Mouse (Mus musculus): ENCODE data around the gene Hoxa5. TPM values are rescaled to one million over a fixed set of nuclear protein-coding genes. Genes with fewer than 3 reads are reported as not detected.

Gene Hoxa5
- polyA plus RNA-seq, 1 experiment from 2014 or later = not detected

DNA sequence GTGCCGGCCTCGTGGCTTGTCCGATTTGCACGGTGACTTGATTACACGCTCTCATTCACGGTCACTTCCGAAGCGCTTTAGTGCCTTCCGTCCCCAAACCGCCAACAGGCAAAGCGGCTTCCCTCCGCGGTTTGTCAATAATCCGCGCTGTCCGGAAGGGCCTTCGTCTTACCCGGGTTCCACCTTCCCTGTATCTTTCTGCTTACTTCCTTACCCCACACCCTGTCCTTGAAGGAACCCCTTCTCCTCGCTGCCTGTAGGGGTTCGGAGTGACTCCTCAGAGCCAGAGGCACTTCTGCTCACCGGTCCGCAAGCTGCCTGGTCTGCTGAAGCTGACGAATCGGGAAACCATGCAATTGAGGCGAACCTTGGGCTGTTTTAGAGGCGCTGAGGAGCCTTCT, 42.0 kb upstream of the Hoxa5 start:
- no peak overlapping the region for H3K4me3 ChIP-seq
- H3K9me3 ChIP-seq (replicated peaks) = no peaks in the 10 kb centered on the region
- WGBS = under 1% methylated on average over 26 of the region's 26 CpGs
- no peak overlapping the region for H3K27ac ChIP-seq (replicated peaks)
- no peaks in the 10 kb centered on the region for H3K36me3 ChIP-seq
- no peak for DNase-seq (ENCODE audit: low spot score)
- peaks cover 100% of the 10 kb centered on the region for H3K27me3 ChIP-seq (ENCODE audit: low read depth, poor library complexity, severe bottlenecking)
- H3K4me1 ChIP-seq = peaks cover 6% of the 10 kb centered on the region

DNA sequence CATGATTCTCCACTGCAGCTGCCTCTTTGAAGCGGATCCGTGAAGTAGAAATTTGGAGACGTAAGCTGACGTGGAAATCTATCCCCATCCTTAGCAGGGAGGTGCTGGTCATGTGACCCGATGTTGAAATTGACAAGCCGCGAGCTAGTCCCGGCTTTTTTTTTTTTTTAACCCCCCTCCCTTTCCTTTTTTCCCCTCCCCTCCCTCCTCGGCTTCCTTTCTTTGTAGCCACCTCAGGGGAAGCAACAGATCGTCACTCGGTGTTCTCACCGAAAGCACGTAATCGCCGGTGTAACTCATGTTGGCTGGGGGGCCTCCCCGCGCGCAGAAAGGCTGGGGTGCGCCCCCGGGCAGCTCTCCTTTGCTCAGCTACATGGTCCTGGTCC, 41.4 kb upstream of the Hoxa5 start, which contains the start of gene Hoxa11:
Hoxa11 (minus strand) TSS at position 54 of the 386 bp plus-strand sequence.
- H3K4me3 ChIP-seq = no peak within 1 kb of the TSS
- 2% methylated on average over 20 of the region's 20 CpGs for WGBS
- H3K27ac ChIP-seq (replicated peaks) = no peak within 1 kb of the TSS
- no peak for DNase-seq (ENCODE audit: low spot score)
- no peaks in the 10 kb centered on the region for H3K9me3 ChIP-seq (replicated peaks)
- H3K36me3 ChIP-seq = no peaks in the 10 kb centered on the region
- H3K4me1 ChIP-seq = peaks cover 6% of the 10 kb centered on the region
- H3K27me3 ChIP-seq (ENCODE audit: low read depth, poor library complexity, severe bottlenecking) = peaks cover 100% of the 10 kb centered on the region

DNA sequence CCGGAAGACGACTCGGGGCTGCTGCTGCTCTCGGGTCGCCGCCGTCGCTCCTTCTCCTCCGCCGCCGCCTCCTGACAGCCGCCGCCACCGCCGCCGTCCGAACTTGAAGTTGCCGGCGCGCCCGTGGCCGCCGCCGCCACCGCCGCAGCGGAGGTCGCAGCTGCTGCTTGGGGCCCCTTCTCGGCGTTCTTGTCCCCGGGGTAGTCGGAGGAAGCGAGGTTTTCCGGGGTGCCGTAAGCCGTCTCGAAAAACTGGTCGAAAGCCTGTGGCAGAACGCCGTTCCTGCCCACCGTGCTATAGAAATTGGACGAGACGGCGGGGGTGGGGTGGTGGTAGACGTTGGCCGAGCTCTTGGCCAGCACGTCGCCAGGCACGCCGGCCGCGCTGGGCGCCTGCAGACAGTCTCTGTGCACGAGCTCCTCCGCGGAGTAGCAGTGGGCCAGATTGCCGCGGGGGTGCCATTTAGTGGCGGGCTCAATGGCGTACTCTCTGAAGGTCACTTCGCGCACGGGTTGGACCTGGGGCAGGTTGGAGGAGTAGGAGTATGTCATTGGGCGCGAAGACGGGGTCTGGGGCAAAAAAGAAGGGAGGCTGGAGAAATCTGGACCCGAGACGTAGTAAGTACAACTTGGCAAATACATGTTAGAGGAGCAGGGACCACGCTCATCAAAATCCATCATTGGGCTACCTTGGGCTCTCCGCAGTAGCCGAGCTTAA, 40.8 kb upstream of the Hoxa5 start:
- Histone ChIP-seq H3K9me3 (replicated peaks) (no peaks in the 10 kb centered on the region), H3K27me3 (ENCODE audit: low read depth, poor library complexity, severe bottlenecking) (peaks cover 100% of the 10 kb centered on the region), H3K36me3 (no peaks in the 10 kb centered on the region), H3K4me3 (no peak overlapping the region), H3K4me1 (peaks cover 6% of the 10 kb centered on the region), H3K27ac (replicated peaks) (no peak overlapping the region)
- WGBS = under 1% methylated on average over 71 of the region's 71 CpGs
- no peak for DNase-seq (ENCODE audit: low spot score)

DNA sequence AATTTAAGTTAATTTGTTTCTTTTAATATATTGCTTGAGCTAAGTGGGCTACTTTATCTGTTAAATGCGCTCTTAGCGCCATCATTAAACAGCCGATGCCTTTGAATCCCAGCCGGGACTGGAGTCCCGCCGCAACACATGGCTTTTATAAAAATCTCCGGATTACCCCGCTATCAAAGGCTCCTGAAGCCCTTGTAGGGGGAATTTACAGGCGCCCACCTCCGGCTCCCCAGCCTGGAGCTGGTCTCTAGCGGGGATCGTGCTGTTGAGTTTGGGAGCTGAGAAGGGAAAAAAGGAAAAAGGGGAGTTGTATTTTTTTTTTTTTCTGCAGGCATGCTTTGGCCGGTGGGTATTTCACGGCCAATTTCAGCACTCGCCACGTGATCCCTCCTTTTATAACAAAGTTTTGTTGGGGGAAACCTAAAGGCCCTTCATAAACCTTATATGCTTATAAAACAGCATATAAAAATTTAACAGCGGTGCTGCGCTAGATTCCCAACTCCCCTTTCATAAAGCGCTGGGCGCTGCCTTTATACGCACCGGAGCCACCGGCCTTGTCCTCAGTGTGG, 40.2 kb upstream of the Hoxa5 start:
- no peak overlapping the region for H3K4me3 ChIP-seq
- peaks cover 100% of the 10 kb centered on the region for H3K27me3 ChIP-seq (ENCODE audit: low read depth, poor library complexity, severe bottlenecking)
- no peaks in the 10 kb centered on the region for H3K9me3 ChIP-seq (replicated peaks)
- peaks cover 6% of the 10 kb centered on the region for H3K4me1 ChIP-seq
- no peaks in the 10 kb centered on the region for H3K36me3 ChIP-seq
- no peak for DNase-seq (ENCODE audit: low spot score)
- H3K27ac ChIP-seq (replicated peaks) = no peak overlapping the region
- 2% methylated on average over 23 of the region's 23 CpGs for WGBS

DNA sequence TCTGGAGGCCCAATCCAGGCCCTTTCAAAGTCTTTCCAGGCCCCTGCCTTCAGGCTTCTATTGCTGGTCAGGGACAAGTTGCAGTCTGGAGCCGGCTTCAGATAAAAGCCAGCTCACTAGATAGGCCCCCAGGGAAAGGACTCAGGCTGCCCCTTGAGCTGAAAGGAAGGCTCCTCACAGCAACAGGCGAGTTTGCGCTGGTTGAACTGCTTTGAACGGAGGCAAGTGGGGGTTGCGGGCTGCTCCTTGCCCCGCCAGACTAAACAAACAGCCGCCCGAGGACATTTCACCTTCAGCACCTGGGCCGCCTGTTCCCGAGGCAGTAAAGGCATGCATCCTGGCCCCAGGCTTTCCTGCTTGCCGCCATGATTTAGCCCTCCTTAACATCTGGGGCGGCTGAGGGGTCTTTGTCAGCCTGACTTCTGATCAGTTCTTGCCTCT, 39.3 kb upstream of the Hoxa5 start:
- no peaks in the 10 kb centered on the region for H3K9me3 ChIP-seq (replicated peaks)
- H3K27me3 ChIP-seq (ENCODE audit: low read depth, poor library complexity, severe bottlenecking) = peaks cover 100% of the 10 kb centered on the region
- H3K4me1 ChIP-seq = peaks cover 6% of the 10 kb centered on the region
- no peaks in the 10 kb centered on the region for H3K36me3 ChIP-seq
- no peak for DNase-seq (ENCODE audit: low spot score)
- no peak overlapping the region for H3K27ac ChIP-seq (replicated peaks)
- under 1% methylated on average over 12 of the region's 12 CpGs for WGBS
- no peak overlapping the region for H3K4me3 ChIP-seq

DNA sequence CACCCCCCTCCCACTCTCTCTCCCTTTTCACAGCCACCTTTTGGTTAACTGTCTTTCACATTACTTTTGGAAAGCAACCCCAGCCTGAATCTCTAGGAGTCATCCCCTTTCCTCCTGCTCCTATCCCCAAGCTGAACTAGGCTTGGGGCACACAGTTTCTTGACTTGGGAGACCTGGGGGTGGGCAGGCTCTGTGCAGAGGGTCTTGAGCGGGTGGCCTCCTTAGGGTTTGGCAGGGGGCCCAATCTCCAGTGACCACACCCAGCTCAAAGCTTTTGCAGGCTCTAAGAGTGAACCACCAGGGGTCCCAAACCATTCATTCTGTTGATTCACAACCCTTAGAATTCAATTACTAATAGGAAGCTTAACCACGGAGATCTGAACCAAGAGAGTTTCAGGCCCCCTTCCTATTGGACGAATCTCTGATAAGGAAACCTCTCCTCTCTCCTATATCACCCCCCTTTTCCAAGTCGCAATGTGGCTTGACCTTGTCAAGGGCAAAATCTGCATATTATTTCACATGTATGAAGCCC, 38.5 kb upstream of the Hoxa5 start:
- peaks cover 3% of the 10 kb centered on the region for H3K4me1 ChIP-seq
- no peak overlapping the region for H3K4me3 ChIP-seq
- no peak for DNase-seq (ENCODE audit: low spot score)
- no peaks in the 10 kb centered on the region for H3K36me3 ChIP-seq
- no peaks in the 10 kb centered on the region for H3K9me3 ChIP-seq (replicated peaks)
- 2% methylated on average over 4 of the region's 4 CpGs for WGBS
- H3K27me3 ChIP-seq (ENCODE audit: low read depth, poor library complexity, severe bottlenecking) = peaks cover 100% of the 10 kb centered on the region
- no peak overlapping the region for H3K27ac ChIP-seq (replicated peaks)

DNA sequence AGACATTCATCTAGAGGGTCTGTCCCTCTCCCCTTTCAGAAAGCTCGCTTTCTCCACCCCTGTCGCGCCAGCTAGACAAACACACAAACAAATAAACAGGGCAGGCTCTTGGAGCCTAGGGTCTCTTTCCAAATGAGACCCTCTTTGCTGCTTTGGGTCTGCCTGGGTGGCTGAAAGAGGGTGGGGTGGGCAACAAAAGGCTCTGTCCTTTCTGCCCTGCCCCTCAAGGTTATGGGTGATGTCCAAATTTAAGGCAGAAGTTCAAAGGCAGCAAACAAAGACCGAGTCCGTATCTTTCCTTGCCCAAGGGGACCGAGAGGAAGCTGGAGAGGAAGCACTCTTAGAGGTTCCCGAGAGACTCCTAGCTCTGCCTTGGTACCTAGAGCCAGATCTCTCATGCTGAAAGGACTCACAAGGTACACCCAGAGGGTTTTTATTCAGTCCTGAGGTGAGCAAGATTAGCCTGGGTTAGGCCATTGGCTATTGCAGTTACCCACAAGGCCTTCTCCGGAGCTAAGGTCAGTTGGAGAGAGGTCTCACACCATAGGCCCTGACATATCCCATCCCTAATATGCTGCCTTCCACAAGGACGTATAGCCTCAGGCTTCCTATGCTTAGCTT, 36.7 kb upstream of the Hoxa5 start:
- no peak for DNase-seq (ENCODE audit: low spot score)
- WGBS = 7% methylated on average over 9 of the region's 9 CpGs

DNA sequence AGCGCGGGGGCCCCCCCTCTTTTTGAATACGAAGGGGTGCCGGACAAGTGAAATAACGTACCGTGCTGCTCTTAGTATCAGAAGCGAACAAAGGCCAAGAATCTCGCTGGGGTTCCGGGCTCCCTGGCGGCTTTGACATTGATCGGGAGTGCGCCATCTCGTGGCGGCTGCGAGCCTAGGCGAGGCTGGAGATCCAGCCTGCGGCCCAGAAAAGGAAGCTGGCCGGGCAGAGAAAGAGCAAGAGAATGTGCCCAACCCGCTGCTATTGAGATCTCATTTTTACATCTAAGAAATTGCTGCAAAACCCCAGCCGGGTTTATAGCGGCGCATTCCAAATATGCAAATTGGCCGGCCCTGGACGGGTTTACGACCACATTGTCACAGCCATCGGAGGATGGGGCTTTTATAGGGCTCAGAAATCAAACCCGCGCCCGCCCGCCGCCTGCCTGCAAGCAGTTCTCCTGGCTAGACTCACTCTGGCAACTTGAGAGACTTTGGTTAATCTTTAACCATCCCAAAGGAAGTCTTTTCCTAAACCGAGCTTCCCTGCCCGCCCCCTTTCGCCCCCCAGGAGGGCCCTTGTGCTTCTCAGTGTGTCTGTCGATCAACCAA, 36.1 kb upstream of the Hoxa5 start, which contains the start of gene Hoxa10:
Hoxa10 (minus strand) TSS at position 466 of the 612 bp plus-strand sequence.
- peak; percentile 89 for DNase-seq (ENCODE audit: low spot score)

More for the DNA sequence above, 36.7 kb upstream of the Hoxa5 start:
- no peaks in the 10 kb centered on the region for H3K36me3 ChIP-seq
- peaks cover 3% of the 10 kb centered on the region for H3K4me1 ChIP-seq
- H3K4me3 ChIP-seq = no peak overlapping the region
- H3K27ac ChIP-seq (replicated peaks) = no peak overlapping the region
- peaks cover 100% of the 10 kb centered on the region for H3K27me3 ChIP-seq (ENCODE audit: low read depth, poor library complexity, severe bottlenecking)
- H3K9me3 ChIP-seq (replicated peaks) = no peaks in the 10 kb centered on the region

DNA sequence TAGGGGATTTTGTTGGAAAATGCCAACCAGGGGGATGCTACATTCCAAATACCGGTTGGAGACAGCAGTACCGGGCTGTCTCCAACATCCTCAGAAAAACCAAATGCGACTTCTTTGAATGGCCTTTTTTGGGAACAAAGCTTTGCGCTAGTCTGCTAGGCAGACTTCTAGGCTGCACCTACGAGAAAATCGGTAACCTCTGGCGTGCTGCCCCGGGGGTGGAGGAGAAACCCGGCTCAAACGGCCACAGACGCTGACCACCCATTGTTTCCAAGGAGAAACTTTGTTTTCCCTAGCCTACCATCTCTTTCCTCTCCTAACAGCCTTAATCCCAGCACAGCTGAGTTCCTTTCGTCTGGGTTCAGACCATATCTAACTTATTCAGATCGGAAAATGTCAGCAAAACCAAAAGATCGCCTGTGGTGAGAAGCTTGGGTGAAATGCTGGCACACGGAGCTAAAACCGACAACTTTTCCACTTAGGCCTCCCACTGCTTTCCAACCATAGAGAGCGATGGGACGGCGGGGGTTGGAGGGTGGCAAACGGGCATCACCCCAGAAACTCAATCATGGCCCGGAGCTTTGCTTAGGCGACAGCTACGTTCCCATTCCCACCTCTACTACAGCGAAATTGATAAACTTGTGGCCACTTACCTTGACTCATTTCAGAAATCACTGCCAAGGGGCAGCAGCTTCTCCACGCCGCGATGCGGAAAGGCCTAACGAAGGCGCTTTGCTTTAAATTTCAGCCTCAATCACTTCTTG, 35.4 kb upstream of the Hoxa5 start:
- H3K27me3 ChIP-seq (ENCODE audit: low read depth, poor library complexity, severe bottlenecking) = peaks cover 100% of the 10 kb centered on the region
- no peak for DNase-seq (ENCODE audit: low spot score)
- no peak overlapping the region for H3K27ac ChIP-seq (replicated peaks)
- no peaks in the 10 kb centered on the region for H3K9me3 ChIP-seq (replicated peaks)
- peaks cover under 1% of the 10 kb centered on the region; the same call in 1 of the 2 replicates for H3K4me1 ChIP-seq
- H3K36me3 ChIP-seq = no peaks in the 10 kb centered on the region
- 0 out of 2 replicates have a peak overlapping the region, but pooled peaks have one; percentile 20 for H3K4me3 ChIP-seq
- 3% methylated on average over 30 of the region's 30 CpGs for WGBS

More for the DNA sequence above, 36.1 kb upstream of the Hoxa5 start, which contains the start of gene Hoxa10:
- Histone ChIP-seq H3K27ac (replicated peaks) (no peak within 1 kb of the TSS), H3K4me3 (0 out of 2 replicates have a peak within 1 kb of the TSS, but pooled peaks have one; percentile 20), H3K9me3 (replicated peaks) (no peaks in the 10 kb centered on the region), H3K27me3 (ENCODE audit: low read depth, poor library complexity, severe bottlenecking) (peaks cover 100% of the 10 kb centered on the region), H3K4me1 (peaks cover 3% of the 10 kb centered on the region), H3K36me3 (no peaks in the 10 kb centered on the region)
- WGBS = 1% methylated on average over 35 of the region's 35 CpGs

DNA sequence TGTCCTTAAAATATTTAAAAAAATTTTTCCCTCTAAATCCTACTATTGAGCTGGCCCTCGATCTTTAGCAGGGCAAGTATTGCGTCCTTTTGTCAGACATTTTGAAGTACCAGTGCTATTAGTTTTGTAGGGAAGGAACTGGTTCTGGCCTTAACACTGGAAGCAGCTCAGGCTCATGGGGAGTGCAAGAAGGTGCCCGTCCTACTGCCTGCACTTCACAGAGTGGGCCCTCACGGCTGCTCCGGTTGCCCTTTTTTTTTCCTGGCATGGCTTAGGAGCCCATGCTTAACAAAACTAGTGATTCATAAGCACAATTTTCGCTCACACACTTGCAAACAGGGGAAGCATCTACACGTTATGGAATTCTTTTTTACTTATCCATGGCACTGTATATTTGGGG, 34.6 kb upstream of the Hoxa5 start:
- Histone ChIP-seq H3K27ac (replicated peaks) (no peak overlapping the region), H3K9me3 (replicated peaks) (no peaks in the 10 kb centered on the region), H3K4me1 (0 out of 2 replicates have a peak, but pooled peaks cover 3% of the 10 kb centered on the region), H3K27me3 (ENCODE audit: low read depth, poor library complexity, severe bottlenecking) (peaks cover 100% of the 10 kb centered on the region), H3K36me3 (no peaks in the 10 kb centered on the region), H3K4me3 (no peak overlapping the region)
- no peak for DNase-seq (ENCODE audit: low spot score)
- 2% methylated on average over 7 of the region's 7 CpGs for WGBS

DNA sequence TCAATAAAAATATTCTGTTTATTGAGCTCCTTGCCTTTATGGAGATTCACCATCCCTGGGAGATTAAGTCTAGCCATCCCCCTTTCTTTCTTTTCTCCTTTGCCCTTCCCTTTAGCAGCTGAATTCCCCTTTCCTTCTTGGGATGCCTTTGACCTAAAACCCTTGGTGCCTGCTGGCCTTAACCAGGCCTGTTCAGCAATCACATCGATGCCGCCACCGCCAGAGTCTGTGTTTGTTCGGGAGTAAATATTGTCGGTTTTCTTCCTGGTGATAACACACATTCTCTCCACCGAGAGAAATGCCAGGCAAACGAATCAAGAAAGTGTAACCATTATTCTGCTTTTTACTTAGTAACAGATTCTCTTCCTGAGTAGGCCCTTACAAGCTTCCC, 33.8 kb upstream of the Hoxa5 start:
- no peaks in the 10 kb centered on the region for H3K36me3 ChIP-seq
- H3K9me3 ChIP-seq (replicated peaks) = no peaks in the 10 kb centered on the region
- H3K4me1 ChIP-seq = 0 out of 2 replicates have a peak, but pooled peaks cover 4% of the 10 kb centered on the region
- no peak overlapping the region for H3K4me3 ChIP-seq
- peaks cover 100% of the 10 kb centered on the region for H3K27me3 ChIP-seq (ENCODE audit: low read depth, poor library complexity, severe bottlenecking)
- no peak for DNase-seq (ENCODE audit: low spot score)
- WGBS = 4% methylated on average over 7 of the region's 7 CpGs
- H3K27ac ChIP-seq (replicated peaks) = no peak overlapping the region
